ENCODE assay signal across 7 mouse cellular contexts in the genomic region with DNA sequence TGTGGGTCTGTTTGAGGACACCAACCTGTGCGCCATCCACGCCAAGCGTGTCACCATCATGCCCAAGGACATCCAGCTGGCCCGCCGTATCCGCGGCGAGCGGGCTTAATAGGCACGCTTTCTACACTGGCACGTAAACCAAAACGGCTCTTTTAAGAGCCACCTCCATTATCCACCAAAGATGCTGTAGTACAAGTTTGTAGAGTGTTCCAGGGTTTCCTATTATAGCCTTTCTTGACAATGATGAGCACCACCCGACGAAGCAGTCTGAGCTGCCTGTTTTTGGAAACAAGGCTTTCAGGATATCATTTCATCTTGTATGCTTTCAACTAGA. TPM values are rescaled to one million over a fixed set of nuclear protein-coding genes. Genes with fewer than 3 reads are reported as not detected.
DNase-seq lines count a peak whose midpoint lies in the region; ATAC-seq and TF ChIP-seq lines count a peak whose summit lies in the region.
"Not testable (repeated sequence)": the region's sequence is repeated elsewhere in the genome, so short reads cannot be mapped to it uniquely, and the experiment has no call there.

No protein-coding gene starts in this region.

- H3K4me1 ChIP-seq in bone marrow macrophage, adult 2 months (ENCODE audit: control insufficient read depth, insufficient read depth, low read length); heart, embryonic 12.5 days (replicated peaks); limb, embryonic 12.5 days (replicated peaks); lung, postnatal 0 days (ENCODE audit: insufficient read depth, low read depth, low read length); neural tube, embryonic 12.5 days: not testable (repeated sequence)
- peaks cover 51% of the 10 kb centered on the region for H3K4me1 ChIP-seq in erythroblast, embryonic 14.5 days (ENCODE audit: control insufficient read depth)

- ATAC-seq in heart, embryonic 12.5 days (ENCODE audit: insufficient number of reproducible peaks, low FRiP score), result peak; percentile 42
- peak; percentile 2 for ATAC-seq in inflammation-experienced regulatory T-cells, adult 6 months
- ATAC-seq in limb, embryonic 12.5 days (ENCODE audit: insufficient number of reproducible peaks, insufficient read depth, low FRiP score, low TSS enrichment, low read depth); lung, postnatal 0 days: not testable (repeated sequence)
- peak; percentile 1 for ATAC-seq in neural tube, embryonic 12.5 days (ENCODE audit: low FRiP score, low read depth)

- H3K27ac ChIP-seq in bone marrow macrophage, adult 2 months (ENCODE audit: insufficient read depth, low read depth, low read length), result peak overlapping the region; percentile 71
- peak overlapping the region; percentile 94 for H3K27ac ChIP-seq in heart, embryonic 12.5 days (ENCODE audit: poor library complexity, severe bottlenecking)
- peak overlapping the region; percentile 94 for H3K27ac ChIP-seq in limb, embryonic 12.5 days
- not testable (repeated sequence) for H3K27ac ChIP-seq in lung, postnatal 0 days (ENCODE audit: low read length); neural tube, embryonic 12.5 days

- TF ChIP-seq POLR2A in bone marrow macrophage, adult 2 months (IDR thresholded peaks at IDR 0.05; ENCODE audit: borderline replicate concordance, low read depth, low read length), result not testable (repeated sequence)

- H3K4me2 ChIP-seq in heart, embryonic 12.5 days, result peak overlapping the region; percentile 58
- H3K4me2 ChIP-seq in limb, embryonic 12.5 days, result peak overlapping the region; percentile 71
- peak overlapping the region; percentile 63 for H3K4me2 ChIP-seq in lung, postnatal 0 days (replicated peaks; ENCODE audit: low read depth, low read length)
- H3K4me2 ChIP-seq in neural tube, embryonic 12.5 days (replicated peaks), result peak overlapping the region; percentile 52

- not testable (repeated sequence) for H3K27me3 ChIP-seq in erythroblast, embryonic 14.5 days (ENCODE audit: control insufficient read depth); heart, embryonic 12.5 days (replicated peaks); limb, embryonic 12.5 days; lung, postnatal 0 days (replicated peaks; ENCODE audit: insufficient read depth, low read length); neural tube, embryonic 12.5 days (replicated peaks)

- TF ChIP-seq CTCF in bone marrow macrophage, adult 2 months (IDR thresholded peaks at IDR 0.05; ENCODE audit: low read depth, low read length); lung, postnatal 0 days (IDR thresholded peaks at IDR 0.05): not testable (repeated sequence)

- TF ChIP-seq EP300 in lung, postnatal 0 days (IDR thresholded peaks at IDR 0.05), result not testable (repeated sequence)

- H3K9ac ChIP-seq in heart, embryonic 12.5 days, result peak overlapping the region; percentile 74; the same call in 1 of the 2 replicates
- H3K9ac ChIP-seq in limb, embryonic 12.5 days (replicated peaks), result peak overlapping the region; percentile 65
- H3K9ac ChIP-seq in lung, postnatal 0 days (replicated peaks; ENCODE audit: low read depth), result not testable (repeated sequence)
- peak overlapping the region; percentile 61; the same call in 1 of the 2 replicates for H3K9ac ChIP-seq in neural tube, embryonic 12.5 days

- WGBS in heart, embryonic 12.5 days, result under 1% methylated on average over 12 of the region's 14 CpGs
- 0% methylated on average over 11 of the region's 14 CpGs for WGBS in limb, embryonic 12.5 days
- WGBS in lung, postnatal 0 days, result under 1% methylated on average over 11 of the region's 14 CpGs
- 0% methylated on average over 13 of the region's 14 CpGs for WGBS in neural tube, embryonic 12.5 days

- H3K36me3 ChIP-seq in erythroblast, embryonic 14.5 days (ENCODE audit: control insufficient read depth); heart, embryonic 12.5 days; limb, embryonic 12.5 days; lung, postnatal 0 days (ENCODE audit: insufficient read depth, low read length); neural tube, embryonic 12.5 days: not testable (repeated sequence)

- not testable (repeated sequence) for DNase-seq in lung, postnatal 0 days (ENCODE audit: low spot score)

- peak overlapping the region; percentile 63 for H3K4me3 ChIP-seq in bone marrow macrophage, adult 2 months (ENCODE audit: insufficient read depth, low read length)
- H3K4me3 ChIP-seq in erythroblast, embryonic 14.5 days (replicated peaks), result peak overlapping the region; percentile 57
- peak overlapping the region; percentile 57 for H3K4me3 ChIP-seq in heart, embryonic 12.5 days
- peak overlapping the region; percentile 45 for H3K4me3 ChIP-seq in limb, embryonic 12.5 days (replicated peaks)
- H3K4me3 ChIP-seq in lung, postnatal 0 days (ENCODE audit: low read depth, low read length), result peak overlapping the region; percentile 49
- H3K4me3 ChIP-seq in neural tube, embryonic 12.5 days, result peak overlapping the region; percentile 48

- H3K9me3 ChIP-seq in erythroblast, embryonic 14.5 days (ENCODE audit: control insufficient read depth, low read length); heart, embryonic 12.5 days (replicated peaks); limb, embryonic 12.5 days; lung, postnatal 0 days (ENCODE audit: low read length); neural tube, embryonic 12.5 days: not testable (repeated sequence)

RNA-seq across cellular contexts. Expression of gene Hist1h3f, which starts 0.9 kb away (rescaled TPM):
- 0.80 TPM in 1 of 2 replicates, not detected in the other for polyA plus RNA-seq in bone marrow macrophage, adult 2 months (2012; ENCODE audit: insufficient read depth, insufficient read length, missing spikeins)
- 1.3 and 3.3 TPM in 2 replicates for polyA plus RNA-seq in erythroblast, embryonic 14.5 days (2012)
- 0.32 and 0.36 TPM in 2 replicates for polyA plus RNA-seq in heart, embryonic 12.5 days (2016; fragmentation: Nextera tagmentation; extraction: Ambion mirVana)
- 1 to 10 TPM in 1 of 3 experiments, under 1 TPM in 2; 0.73 to 1.5 (median 0.74) TPM for polyA plus RNA-seq in inflammation-experienced regulatory T-cells, adult 6 months (2017; shearing (Covaris generic))
- polyA plus RNA-seq in limb, embryonic 12.5 days (2016; fragmentation: Nextera tagmentation; extraction: Ambion mirVana), result 2.1 and 3.2 TPM in 2 replicates
- 0.32 and 0.33 TPM in 2 replicates for polyA plus RNA-seq in lung, postnatal 0 days (2015; fragmentation: Nextera tagmentation; extraction: Ambion mirVana)
- 0.60 and 0.63 TPM in 2 replicates for polyA plus RNA-seq in neural tube, embryonic 12.5 days (2016; fragmentation: Nextera tagmentation; extraction: Ambion mirVana)

RNA-seq across cellular contexts. Expression of gene Hist1h2bh, which starts 1.6 kb away (rescaled TPM):
- 0.71 and 0.97 TPM in 2 replicates for polyA plus RNA-seq in bone marrow macrophage, adult 2 months (2012; ENCODE audit: insufficient read depth, insufficient read length, missing spikeins)
- polyA plus RNA-seq in erythroblast, embryonic 14.5 days (2012), result 0.43 and 3.0 TPM in 2 replicates
- 0.26 and 0.28 TPM in 2 replicates for polyA plus RNA-seq in heart, embryonic 12.5 days (2016; fragmentation: Nextera tagmentation; extraction: Ambion mirVana)
- under 1 TPM in 2 of 3 experiments, not detected in 1; 0.38 to 0.89 TPM for polyA plus RNA-seq in inflammation-experienced regulatory T-cells, adult 6 months (2017; shearing (Covaris generic))
- 1.4 TPM in 2 replicates for polyA plus RNA-seq in limb, embryonic 12.5 days (2016; fragmentation: Nextera tagmentation; extraction: Ambion mirVana)
- 0.12 TPM in 1 of 2 replicates, not detected in the other for polyA plus RNA-seq in lung, postnatal 0 days (2015; fragmentation: Nextera tagmentation; extraction: Ambion mirVana)
- 0.63 TPM in 2 replicates for polyA plus RNA-seq in neural tube, embryonic 12.5 days (2016; fragmentation: Nextera tagmentation; extraction: Ambion mirVana)

RNA-seq across cellular contexts. Expression of gene Hist1h4f, which starts 6.7 kb away (rescaled TPM):
- polyA plus RNA-seq in bone marrow macrophage, adult 2 months (2012; ENCODE audit: insufficient read depth, insufficient read length, missing spikeins), result 4.7 TPM in 1 of 2 replicates, not detected in the other
- polyA plus RNA-seq in erythroblast, embryonic 14.5 days (2012), result 8.3 and 13.8 TPM in 2 replicates
- 0.95 TPM in 1 of 2 replicates, not detected in the other for polyA plus RNA-seq in heart, embryonic 12.5 days (2016; fragmentation: Nextera tagmentation; extraction: Ambion mirVana)
- 1 to 10 TPM in 1 of 3 experiments, not detected in 2; 3.2 TPM for polyA plus RNA-seq in inflammation-experienced regulatory T-cells, adult 6 months (2017; shearing (Covaris generic))
- 2.7 and 3.6 TPM in 2 replicates for polyA plus RNA-seq in limb, embryonic 12.5 days (2016; fragmentation: Nextera tagmentation; extraction: Ambion mirVana)
- 0.55 TPM in 1 of 2 replicates, not detected in the other for polyA plus RNA-seq in lung, postnatal 0 days (2015; fragmentation: Nextera tagmentation; extraction: Ambion mirVana)
- 0.79 and 1.00 TPM in 2 replicates for polyA plus RNA-seq in neural tube, embryonic 12.5 days (2016; fragmentation: Nextera tagmentation; extraction: Ambion mirVana)

RNA-seq across cellular contexts. Expression of gene Hist1h1d, which starts 8.3 kb away (rescaled TPM):
- 0.11 and 0.39 TPM in 2 replicates for polyA plus RNA-seq in bone marrow macrophage, adult 2 months (2012; ENCODE audit: insufficient read depth, insufficient read length, missing spikeins)
- polyA plus RNA-seq in erythroblast, embryonic 14.5 days (2012), result 0.51 and 0.95 TPM in 2 replicates
- 0.21 and 0.26 TPM in 2 replicates for polyA plus RNA-seq in heart, embryonic 12.5 days (2016; fragmentation: Nextera tagmentation; extraction: Ambion mirVana)
- polyA plus RNA-seq in inflammation-experienced regulatory T-cells, adult 6 months (2017; shearing (Covaris generic)), result under 1 TPM; 0.20 to 0.36 (median 0.34) TPM
- 0.58 and 0.80 TPM in 2 replicates for polyA plus RNA-seq in limb, embryonic 12.5 days (2016; fragmentation: Nextera tagmentation; extraction: Ambion mirVana)
- 0.11 TPM in 2 replicates for polyA plus RNA-seq in lung, postnatal 0 days (2015; fragmentation: Nextera tagmentation; extraction: Ambion mirVana)
- polyA plus RNA-seq in neural tube, embryonic 12.5 days (2016; fragmentation: Nextera tagmentation; extraction: Ambion mirVana), result 0.30 and 0.37 TPM in 2 replicates

RNA-seq across cellular contexts. Expression of gene Hist1h3g, which starts 9.5 kb away (rescaled TPM):
- polyA plus RNA-seq in bone marrow macrophage, adult 2 months (2012; ENCODE audit: insufficient read depth, insufficient read length, missing spikeins), result not detected in 2 replicates
- 8.8 and 11.7 TPM in 2 replicates for polyA plus RNA-seq in erythroblast, embryonic 14.5 days (2012)
- polyA plus RNA-seq in heart, embryonic 12.5 days (2016; fragmentation: Nextera tagmentation; extraction: Ambion mirVana), result 3.9 and 4.0 TPM in 2 replicates
- polyA plus RNA-seq in inflammation-experienced regulatory T-cells, adult 6 months (2017; shearing (Covaris generic)), result 1 to 10 TPM in 1 of 3 experiments, not detected in 2; 1.5 TPM
- 10.5 and 17.3 TPM in 2 replicates for polyA plus RNA-seq in limb, embryonic 12.5 days (2016; fragmentation: Nextera tagmentation; extraction: Ambion mirVana)
- polyA plus RNA-seq in lung, postnatal 0 days (2015; fragmentation: Nextera tagmentation; extraction: Ambion mirVana), result 0.30 and 0.80 TPM in 2 replicates
- 3.0 and 5.4 TPM in 2 replicates for polyA plus RNA-seq in neural tube, embryonic 12.5 days (2016; fragmentation: Nextera tagmentation; extraction: Ambion mirVana)
